Mouse (Mus musculus) MEL (cell line): ENCODE results near the gene Hspb11. TPM values are rescaled to one million over a fixed set of nuclear protein-coding genes. Genes with fewer than 3 reads are reported as not detected.

Source experiments
- DNase-seq: peaks from one replicate; pipeline ENCODE4 v3.0.0; 2011; ENCODE audit warnings: low read depth, low spot score
- H3K27ac ChIP-seq: 2 replicates; pipeline ENCODE4 v1.5.1; 2012; ENCODE audit warnings: low read depth, mild to moderate bottlenecking, control low read depth, low read length, moderate library complexity; ENCODE audit not compliant: control insufficient read depth
- H3K27me3 ChIP-seq, 2 experiments: fragments of 150-350 bp in 1 of 2; sonication (generic) in 1 of 2; 2 replicates each; pipeline ENCODE4 v1.6.1; 2012; ENCODE audit warnings: low read length in 2 of 2, mild to moderate bottlenecking in 2 of 2, improper control_type of control experiment in 1 of 2, moderate library complexity in 1 of 2; ENCODE audit not compliant: insufficient read depth in 2 of 2, control insufficient read depth in 1 of 2
- H3K36me3 ChIP-seq, 2 experiments: 2 replicates each; pipeline ENCODE4 v1.6.1; 2012 to 2014; ENCODE audit warnings: low read length in 2 of 2, improper control_type of control experiment in 1 of 2, inconsistent platforms in 1 of 2, mild to moderate bottlenecking in 1 of 2; ENCODE audit not compliant: insufficient read depth in 2 of 2, control insufficient read depth in 1 of 2
- H3K4me1 ChIP-seq, 2 experiments: fragments of 150-350 bp in 1 of 2; sonication (generic) in 1 of 2; 2 replicates each; pipeline ENCODE4 v1.6.1; 2012; ENCODE audit warnings: low read length in 2 of 2, improper control_type of control experiment in 1 of 2, mild to moderate bottlenecking in 1 of 2; ENCODE audit not compliant: insufficient read depth in 2 of 2, control insufficient read depth in 1 of 2
- H3K4me3 ChIP-seq, 2 experiments: fragments of 150-350 bp in 1 of 2; sonication (generic) in 1 of 2; 2 replicates each; pipeline ENCODE4 v1.5.1; 2012; ENCODE audit warnings: low read depth in 2 of 2, low read length in 2 of 2, mild to moderate bottlenecking in 2 of 2, moderate library complexity in 2 of 2, control low read depth in 1 of 2, improper control_type of control experiment in 1 of 2; ENCODE audit not compliant: control insufficient read depth in 1 of 2, insufficient read depth in 1 of 2
- H3K79me2 ChIP-seq: 2 replicates; pipeline ENCODE4 v1.6.1; 2012; ENCODE audit warnings: mild to moderate bottlenecking, low read length, moderate library complexity; ENCODE audit not compliant: control insufficient read depth, poor library complexity, insufficient read depth
- H3K9ac ChIP-seq: 2 replicates; pipeline ENCODE4 v1.6.1; 2012; ENCODE audit warnings: low read depth, mild to moderate bottlenecking, control low read depth, low read length, moderate library complexity; ENCODE audit not compliant: control insufficient read depth, poor library complexity, severe bottlenecking
- H3K9me3 ChIP-seq: fragments of 150-350 bp; sonication (generic); replicated peaks from 2 replicates; pipeline ENCODE4 v1.6.1; 2012; ENCODE audit warnings: mild to moderate bottlenecking, low read length, improper control_type of control experiment, moderate library complexity; ENCODE audit not compliant: insufficient read depth
- BHLHE40 ChIP-seq: IDR thresholded peaks from 2 replicates; pipeline ENCODE4 v1.6.1; 2012; ENCODE audit warnings: low read depth, mild to moderate bottlenecking, inconsistent platforms, low read length, improper control_type of control experiment, borderline replicate concordance
- CHD1 ChIP-seq: IDR thresholded peaks from 2 replicates; pipeline ENCODE4 v1.6.1; 2012; ENCODE audit warnings: low read depth, mild to moderate bottlenecking, inconsistent platforms, low read length, improper control_type of control experiment
- CHD2 ChIP-seq: IDR thresholded peaks from 2 replicates; pipeline ENCODE4 v1.6.1; 2011; ENCODE audit warnings: low read length, improper control_type of control experiment
- CTCF ChIP-seq, 3 experiments: IDR thresholded peaks in 2 of 3; conservative IDR thresholded peaks in 1 of 3; 2 replicates each; pipeline ENCODE4 v1.5.1; 2011 to 2012; ENCODE audit warnings: low read length in 3 of 3, low read depth in 2 of 3, mild to moderate bottlenecking in 2 of 3, improper control_type of control experiment in 1 of 3, inconsistent platforms in 1 of 3, mixed read lengths in 1 of 3, moderate library complexity in 1 of 3; ENCODE audit not compliant: control insufficient read depth in 1 of 3, insufficient read depth in 1 of 3, poor library complexity in 1 of 3, severe bottlenecking in 1 of 3
- E2F4 ChIP-seq: IDR thresholded peaks from 2 replicates; pipeline ENCODE4 v1.6.1; 2011; ENCODE audit warnings: low read depth, low read length, improper control_type of control experiment, borderline replicate concordance
- ETS1 ChIP-seq: IDR thresholded peaks from 2 replicates; pipeline ENCODE4 v1.6.1; 2012; ENCODE audit warnings: low read depth, mild to moderate bottlenecking, inconsistent platforms, low read length, improper control_type of control experiment, moderate library complexity
- GATA1 ChIP-seq: IDR thresholded peaks from 2 replicates; pipeline ENCODE4 v1.6.1; 2011; ENCODE audit warnings: low read depth, low read length, improper control_type of control experiment
- HCFC1 ChIP-seq: IDR thresholded peaks from 2 replicates; pipeline ENCODE4 v1.6.1; 2012; ENCODE audit warnings: low read depth, mild to moderate bottlenecking, inconsistent platforms, low read length, improper control_type of control experiment, moderate library complexity
- JUND ChIP-seq: IDR thresholded peaks from 2 replicates; pipeline ENCODE4 v1.6.1; 2011; ENCODE audit warnings: low read depth, mild to moderate bottlenecking, improper control_type of control experiment, low read length
- KAT2A ChIP-seq: conservative IDR thresholded peaks from 2 replicates; pipeline ENCODE4 v1.6.1; 2012; ENCODE audit warnings: low read depth, low read length, improper control_type of control experiment, inconsistent platforms
- MAX ChIP-seq: IDR thresholded peaks from 2 replicates; pipeline ENCODE4 v1.6.1; 2011; ENCODE audit warnings: low read length, improper control_type of control experiment
- MAZ ChIP-seq: IDR thresholded peaks from 2 replicates; pipeline ENCODE4 v1.6.1; 2012; ENCODE audit warnings: low read depth, mild to moderate bottlenecking, inconsistent platforms, low read length, improper control_type of control experiment
- MXI1 ChIP-seq: IDR thresholded peaks from 2 replicates; pipeline ENCODE4 v1.6.1; 2011; ENCODE audit warnings: mild to moderate bottlenecking, low read depth, low read length, improper control_type of control experiment
- NELFE ChIP-seq: IDR thresholded peaks from 2 replicates; pipeline ENCODE4 v1.6.1; 2011; ENCODE audit warnings: low read depth, low read length, improper control_type of control experiment
- NRF1 ChIP-seq: IDR thresholded peaks from 2 replicates; pipeline ENCODE4 v1.6.1; 2014; ENCODE audit warnings: low read depth, mild to moderate bottlenecking, inconsistent platforms, low read length, improper control_type of control experiment, moderate library complexity; ENCODE audit not compliant: poor library complexity, insufficient read depth, severe bottlenecking
- POLR2A ChIP-seq, 2 experiments: IDR thresholded peaks; 2 replicates each; pipeline ENCODE4 v1.6.1; 2011 to 2012; ENCODE audit warnings: low read length in 2 of 2, mild to moderate bottlenecking in 2 of 2, control low read depth in 1 of 2, improper control_type of control experiment in 1 of 2, low read depth in 1 of 2, moderate library complexity in 1 of 2; ENCODE audit not compliant: control insufficient read depth in 1 of 2, insufficient read depth in 1 of 2, poor library complexity in 1 of 2
- SIN3A ChIP-seq: IDR thresholded peaks from 2 replicates; pipeline ENCODE4 v1.6.1; 2012; ENCODE audit warnings: low read length, improper control_type of control experiment, inconsistent platforms
- SMC3 ChIP-seq: IDR thresholded peaks from 2 replicates; pipeline ENCODE4 v1.6.1; 2011; ENCODE audit warnings: low read depth, low read length, improper control_type of control experiment
- TBP ChIP-seq: IDR thresholded peaks from 2 replicates; pipeline ENCODE4 v1.8.0; 2011; ENCODE audit warnings: low read depth, low read length, improper control_type of control experiment
- TCF12 ChIP-seq: IDR thresholded peaks from 2 replicates; pipeline ENCODE4 v1.6.1; 2014; ENCODE audit warnings: low read depth, mild to moderate bottlenecking, inconsistent platforms, low read length, improper control_type of control experiment, moderate library complexity
- USF1 ChIP-seq: IDR thresholded peaks from 2 replicates; pipeline ENCODE4 v1.6.1; 2014; ENCODE audit warnings: low read depth, mild to moderate bottlenecking, inconsistent platforms, low read length, improper control_type of control experiment, moderate library complexity
- ZC3H11A ChIP-seq: IDR thresholded peaks from 2 replicates; pipeline ENCODE4 v1.6.1; 2012; ENCODE audit warnings: low read depth, mild to moderate bottlenecking, inconsistent platforms, low read length, improper control_type of control experiment
- ZNF384 ChIP-seq: IDR thresholded peaks from 2 replicates; pipeline ENCODE4 v1.6.1; 2012; ENCODE audit warnings: low read depth, mild to moderate bottlenecking, inconsistent platforms, low read length, improper control_type of control experiment
- polyA plus RNA-seq, 2 experiments: library from polyadenylated mRNA; stranded (reverse) in 1 of 2; unstranded in 1 of 2; fragments of >175 nt in 1 of 2; fragments of >200 nt in 1 of 2; gene quantifications; 2 replicates each; pipeline versions ENCODE4 v1.2.1 to v1.2.4; 2012; ENCODE audit warnings: low replicate concordance in 2 of 2, low read depth in 1 of 2; ENCODE audit not compliant: insufficient read length in 2 of 2, insufficient read depth in 1 of 2, missing spikeins in 1 of 2
- total RNA-seq: library from RNA; depleted of rRNA; stranded (reverse); fragments of 300-350 nt; gene quantifications from 2 replicates; pipeline ENCODE4 v1.2.3, GENCODE M21; 2012; rRNA removed

Gene Hspb11
- total RNA-seq, result 11.2 and 12.4 TPM in 2 replicates
- 10 to 100 TPM in 1 of 2 experiments, not detected in 1; 16.8 TPM for polyA plus RNA-seq

DNA sequence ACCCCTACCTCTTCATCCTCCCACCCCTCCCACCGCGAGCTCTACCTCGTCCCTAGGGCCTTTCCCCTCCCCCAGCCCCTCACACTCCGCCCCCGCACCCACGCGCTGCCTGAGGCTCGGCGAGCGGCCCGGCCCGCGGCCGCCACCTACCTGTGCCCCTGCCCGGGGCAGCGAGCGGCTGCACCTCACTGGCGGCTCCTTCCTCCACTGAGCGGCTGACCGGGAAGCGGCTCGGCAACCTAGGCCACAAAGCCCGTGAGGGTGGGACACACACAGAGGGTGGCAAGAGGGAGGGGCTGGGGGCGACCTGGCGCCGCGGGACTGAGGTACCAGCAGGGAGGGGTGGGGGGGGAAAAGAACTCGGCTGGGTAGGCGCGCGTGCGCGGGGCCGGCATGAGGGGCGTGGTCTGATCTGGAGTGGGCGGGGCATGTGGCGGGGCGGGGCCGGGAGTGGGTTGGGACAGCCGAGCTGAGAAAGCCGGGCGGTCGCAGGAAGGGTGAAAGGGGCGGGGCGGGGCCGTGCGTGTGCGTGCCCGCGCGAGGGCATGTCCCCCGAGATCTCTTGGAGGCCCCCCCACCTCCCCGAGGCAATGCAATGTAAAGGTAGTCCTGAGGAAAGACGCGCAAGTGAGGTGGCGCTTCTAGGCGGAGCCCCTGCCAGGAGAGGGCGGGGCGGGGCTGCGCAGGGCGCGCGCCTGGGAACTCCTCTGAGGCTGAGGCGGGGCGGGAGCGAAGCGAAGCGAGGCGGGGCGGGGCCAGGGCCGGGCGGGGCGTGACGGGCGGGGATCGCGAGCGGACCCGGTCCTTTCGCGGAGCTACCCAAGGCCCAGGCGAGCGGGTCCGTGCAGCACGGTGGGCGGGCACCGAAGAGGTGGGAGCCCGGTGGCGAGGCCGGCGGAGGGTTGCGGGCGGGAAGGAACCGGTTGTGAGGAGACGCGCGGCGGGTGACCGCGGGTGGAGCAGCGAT lies at the start of gene Hspb11, which contains the start of gene Lrrc42:
TSS of gene Hspb11 (plus strand) at position 469 of the 967 bp plus-strand sequence.
TSS of gene Lrrc42 (minus strand) at position 408 of the 967 bp plus-strand sequence.
- peaks cover 12 to 15% of the 10 kb centered on the region in 2 experiments; a peak in 3 of 4 replicates for H3K4me1 ChIP-seq
- H3K79me2 ChIP-seq, result peaks cover 8% of the 10 kb centered on the region
- TF ChIP-seq ETS1, result no peak
- TF ChIP-seq KAT2A, result no peak
- no peak for TF ChIP-seq E2F4
- TF ChIP-seq ZC3H11A, result no peak
- no peak; the same call in 1 of the 2 replicates for TF ChIP-seq CHD2
- TF ChIP-seq ZNF384, result no peak
- TF ChIP-seq BHLHE40, result no peak
- peak; percentile 45 for TF ChIP-seq TCF12
- TF ChIP-seq HCFC1, result peak; percentile 55; the same call in 1 of the 2 replicates
- 0 out of 2 replicates have a peak, but pooled peaks have one; percentile 10 for TF ChIP-seq SMC3
- no peak for TF ChIP-seq MAX
- TF ChIP-seq NRF1, result peak; percentile 76
- no peak for TF ChIP-seq JUND
- TF ChIP-seq CHD1, result no peak
- TF ChIP-seq NELFE, result peak; percentile 40
- peak; percentile 36; the same call in 1 of the 2 replicates for TF ChIP-seq SIN3A
- peak; percentile 22; the same call in 1 of the 2 replicates for TF ChIP-seq USF1
- peak; percentile 31 to 64; a peak in 2 of 4 replicates for TF ChIP-seq POLR2A (IDR thresholded peaks at IDR 0.05; ENCODE audit: control insufficient read depth in 1 of 2, insufficient read depth in 1 of 2, low read depth in 1 of 2, low read length in 2 of 2, poor library complexity in 1 of 2)
- TF ChIP-seq TBP, result 0 out of 2 replicates have a peak, but pooled peaks have one; percentile 48
- TF ChIP-seq GATA1, result no peak
- peak in 2 of 3 experiments; percentile 11 to 37; a peak in 3 of 6 replicates for TF ChIP-seq CTCF (IDR thresholded peaks at IDR 0.05 in 2 of 3, conservative IDR thresholded peaks at IDR 0.05 in 1 of 3; ENCODE audit: control insufficient read depth in 1 of 3, insufficient read depth in 1 of 3, low read depth in 2 of 3, low read length in 3 of 3, poor library complexity in 1 of 3, severe bottlenecking in 1 of 3)
- TF ChIP-seq MXI1, result 0 out of 2 replicates have a peak, but pooled peaks have one; percentile 15
- peak; percentile 67 for TF ChIP-seq MAZ
- H3K9ac ChIP-seq, result peak within 1 kb of the TSS; percentile 94
- peak; percentile 95 for DNase-seq
- H3K27me3 ChIP-seq, result no peaks in the 10 kb centered on the region
- H3K4me3 ChIP-seq, result peak within 1 kb of the TSS; percentile 98 to 99
- H3K36me3 ChIP-seq, result peaks cover 0 to 15% of the 10 kb centered on the region in 2 experiments; a peak in 2 of 4 replicates
- no peaks in the 10 kb centered on the region for H3K9me3 ChIP-seq
- H3K27ac ChIP-seq, result peak within 1 kb of the TSS; percentile 31; the same call in 1 of the 2 replicates
